ENCODE assay signal across 7 mouse cellular contexts in genomic region chr10:121626186-121626882, GRCm38 (mm10). TPM values are rescaled to one million over a fixed set of nuclear protein-coding genes. Genes with fewer than 3 reads are reported as not detected.
DNase-seq lines count a peak whose midpoint lies in the region; ATAC-seq and TF ChIP-seq lines count a peak whose summit lies in the region.

Xpot (minus strand) TSS chr10:121626332.

- peak within 1 kb of the TSS; percentile 82 for H3K9ac ChIP-seq in intestine, postnatal 0 days (ENCODE audit: low read depth, low read length)
- peak within 1 kb of the TSS; percentile 71 for H3K9ac ChIP-seq in midbrain, embryonic 12.5 days (replicated peaks)

- peak; percentile 3; the same call in 1 of the 2 replicates for TF ChIP-seq CTCF in intestine, postnatal 0 days (IDR thresholded peaks at IDR 0.05; ENCODE audit: low read depth)
- no peak for TF ChIP-seq CTCF in small intestine, adult 2 months (IDR thresholded peaks at IDR 0.05; ENCODE audit: extremely low read depth, insufficient read length, insufficient replicate concordance, low read depth, low read length)

- ATAC-seq in intestine, postnatal 0 days: peak; percentile 99
- peak; percentile 100 for ATAC-seq in midbrain, embryonic 12.5 days (ENCODE audit: low FRiP score, low read depth)

- peak; percentile 57 for TF ChIP-seq POLR2A in small intestine, adult 2 months (IDR thresholded peaks at IDR 0.05; ENCODE audit: low read depth, low read length)

- H3K4me3 ChIP-seq in embryonic facial prominence, embryonic 10.5 days: peak within 1 kb of the TSS; percentile 88
- H3K4me3 ChIP-seq in intestine, postnatal 0 days (ENCODE audit: low read depth, low read length): peak within 1 kb of the TSS; percentile 83
- peak within 1 kb of the TSS; percentile 63 for H3K4me3 ChIP-seq in midbrain, embryonic 12.5 days
- H3K4me3 ChIP-seq in small intestine, adult 2 months (ENCODE audit: low read depth, low read length): peak within 1 kb of the TSS; percentile 90

- peak; percentile 99 for DNase-seq in adrenal gland, postnatal 10 days
- DNase-seq in embryonic facial prominence, embryonic 10.5 days (ENCODE audit: low spot score): peak; percentile 99
- DNase-seq in gonadal fat pad, adult 2 months (ENCODE audit: low read depth): peak; percentile 79
- DNase-seq in left cerebral cortex, postnatal 4 days: peak; percentile 99

- intact Hi-C loops in left cerebral cortex, postnatal 4 days (cut with DNase I): loop anchor here (5.0 kb wide), 1 partner anchor 426 kb away; no protein-coding TSS in a partner anchor

- WGBS in embryonic facial prominence, embryonic 10.5 days: under 1% methylated on average over 70 of the region's 70 CpGs
- under 1% methylated on average over 70 of the region's 70 CpGs for WGBS in intestine, postnatal 0 days
- under 1% methylated on average over 70 of the region's 70 CpGs for WGBS in midbrain, embryonic 12.5 days
- WGBS in small intestine, adult 2 months: under 1% methylated on average over 70 of the region's 70 CpGs

- peaks cover 18% of the 10 kb centered on the region for H3K36me3 ChIP-seq in embryonic facial prominence, embryonic 10.5 days (replicated peaks)
- H3K36me3 ChIP-seq in intestine, postnatal 0 days (ENCODE audit: control insufficient read depth, insufficient read depth): peaks cover 13% of the 10 kb centered on the region
- peaks cover 10% of the 10 kb centered on the region for H3K36me3 ChIP-seq in midbrain, embryonic 12.5 days
- peaks cover 8% of the 10 kb centered on the region for H3K36me3 ChIP-seq in small intestine, adult 2 months (ENCODE audit: control insufficient read depth, insufficient read depth, low read length)

- H3K4me1 ChIP-seq in embryonic facial prominence, embryonic 10.5 days: peaks cover 17% of the 10 kb centered on the region
- H3K4me1 ChIP-seq in intestine, postnatal 0 days (replicated peaks; ENCODE audit: control insufficient read depth, insufficient read depth, low read length): peaks cover 5% of the 10 kb centered on the region; the same call in 1 of the 2 replicates
- peaks cover 11% of the 10 kb centered on the region for H3K4me1 ChIP-seq in midbrain, embryonic 12.5 days
- H3K4me1 ChIP-seq in small intestine, adult 2 months (ENCODE audit: control insufficient read depth, insufficient read depth, insufficient read length, low read length): no peaks in the 10 kb centered on the region

- no peaks in the 10 kb centered on the region for H3K27me3 ChIP-seq in embryonic facial prominence, embryonic 10.5 days (replicated peaks; ENCODE audit: low read depth, poor library complexity, severe bottlenecking)
- no peaks in the 10 kb centered on the region for H3K27me3 ChIP-seq in intestine, postnatal 0 days (replicated peaks; ENCODE audit: control insufficient read depth, insufficient read depth, low read length)
- H3K27me3 ChIP-seq in midbrain, embryonic 12.5 days: no peaks in the 10 kb centered on the region
- H3K27me3 ChIP-seq in small intestine, adult 2 months (ENCODE audit: control insufficient read depth, insufficient read depth, low read length): no peaks in the 10 kb centered on the region

- peak within 1 kb of the TSS; percentile 88 for H3K4me2 ChIP-seq in intestine, postnatal 0 days (replicated peaks; ENCODE audit: low read depth)
- H3K4me2 ChIP-seq in midbrain, embryonic 12.5 days (replicated peaks): peak within 1 kb of the TSS; percentile 79

- no peaks in the 10 kb centered on the region for H3K9me3 ChIP-seq in embryonic facial prominence, embryonic 10.5 days
- H3K9me3 ChIP-seq in intestine, postnatal 0 days (ENCODE audit: control insufficient read depth): no peaks in the 10 kb centered on the region
- no peaks in the 10 kb centered on the region for H3K9me3 ChIP-seq in midbrain, embryonic 12.5 days

- peak within 1 kb of the TSS; percentile 96 for H3K27ac ChIP-seq in embryonic facial prominence, embryonic 10.5 days (replicated peaks)
- H3K27ac ChIP-seq in intestine, postnatal 0 days (ENCODE audit: low read depth, low read length): peak within 1 kb of the TSS; percentile 92
- peak within 1 kb of the TSS; percentile 88 for H3K27ac ChIP-seq in midbrain, embryonic 12.5 days (replicated peaks)
- H3K27ac ChIP-seq in small intestine, adult 2 months (ENCODE audit: insufficient read depth, low read depth, low read length): peak within 1 kb of the TSS; percentile 64

RNA-seq across cellular contexts. Expression of gene Xpot, which starts in this region (rescaled TPM):
- total RNA-seq in adrenal gland, postnatal 10 days (2021): 10 to 100 TPM; 44.9 to 48.2 TPM
- 58.3 and 59.8 TPM in 2 replicates for polyA plus RNA-seq in embryonic facial prominence, embryonic 10.5 days (2016; fragmentation: Nextera tagmentation; extraction: Ambion mirVana)
- polyA plus RNA-seq in gonadal fat pad, adult 2 months (2012; rRNA removed): 85.9 and 105 TPM in 2 replicates
- polyA plus RNA-seq in intestine, postnatal 0 days (2015; fragmentation: Nextera tagmentation; extraction: Ambion mirVana): 19.5 and 20.3 TPM in 2 replicates
- total RNA-seq in left cerebral cortex, postnatal 4 days (2021): 10 to 100 TPM; 75.3 to 75.5 TPM
- 48.6 and 52.3 TPM in 2 replicates for polyA plus RNA-seq in midbrain, embryonic 12.5 days (2016; fragmentation: Nextera tagmentation; extraction: Ambion mirVana)
- 34.9 and 35.3 TPM in 2 replicates for polyA plus RNA-seq in small intestine, adult 2 months (2012; rRNA removed)

Comparison
In these comparisons a context has a peak if more than half of its experiments do, and no peak if none do; other contexts are left out.
1. Peak in every context shown above with its lines: DNase-seq, ATAC-seq, H3K4me3 ChIP-seq and H3K27ac ChIP-seq.